Mouse (Mus musculus) Patski (cell line): ENCODE data around the gene Tprg. TPM values are rescaled to one million over a fixed set of nuclear protein-coding genes. Genes with fewer than 3 reads are reported as not detected.
A peak's percentile ranks its signal among the peaks of the same experiment; 100 is the strongest.

Experiments
- ATAC-seq: fragments of 100-300 bp; one replicate; pipeline ENCODE4 v1.8.0; 2021
- CTCF ChIA-PET: fragments of 350-600 bp; sonication (Branson Sonifier 250); formaldehyde crosslinking; loops from one replicate; lab custom pipeline; 2022; ENCODE audit warnings: inconsistent platforms; lab: Charles Lee
- POLR2A ChIA-PET: fragments of 350-600 bp; sonication (Branson Sonifier 250); formaldehyde crosslinking; loops from one replicate; lab custom pipeline; 2022; ENCODE audit warnings: antibody characterized with exemption, inconsistent platforms; lab: Charles Lee
- DNase-seq: peaks from one replicate; pipeline ENCODE4 v3.0.0-alpha.2; 2011; ENCODE audit warnings: low read depth, low spot score
- H3K27me3 ChIP-seq: fragments of 371-371 bp; one replicate; pipeline ENCODE4 v1.5.1; 2021
- CTCF ChIP-seq: fragments of 100-300 bp; IDR thresholded peaks from one replicate; pipeline ENCODE4 v1.5.1; 2021
- in situ Hi-C: fragments of 300-500 bp; cut with MboI; formaldehyde crosslinking; loops from 3 replicates; pipeline ENCODE4 v1.11.1; 2018; ENCODE audit warnings: low pct_unique_long_range_greater_than_20kb, mixed read lengths
- polyA plus RNA-seq: library from polyadenylated mRNA; unstranded; gene quantifications from one replicate; pipeline ENCODE4 v1.2.3, GENCODE M21; 2021

The Tprg gene
- polyA plus RNA-seq, 1 experiment from 2014 or later: 0.10 TPM

GRCm38 (mm10) chr16:25377695-25378094 lies 91.1 kb downstream of the Tprg start:
- ChIA-PET CTCF (interaction anchor here (0.7 to 2.4 kb wide), 11 partner anchors 8 to 587 kb away, joined by 3 to 9 read pairs (median 4); no protein-coding TSS in a partner anchor), POLR2A (no interaction called here)
- ATAC-seq (no peak), DNase-seq (no peak)
- in situ Hi-C loops: loop anchor here (5.0 to 10.0 kb wide), 2 partner anchors 575 to 827 kb away; no protein-coding TSS in a partner anchor
- H3K27me3 ChIP-seq: no peaks in the 10 kb centered on the region
- TF ChIP-seq CTCF: no peak

- in situ Hi-C loops: no loop called here
- POLR2A ChIA-PET: no interaction called here
- peak; percentile 92 for ATAC-seq
Observed at GRCm38 (mm10) chr16:25385498-25386192, 99.0 kb downstream of the Tprg start.

GRCm38 (mm10) chr16:25394676-25395075 lies 108.1 kb downstream of the Tprg start:
- in situ Hi-C loops: no loop called here
- POLR2A ChIA-PET: no interaction called here
- ATAC-seq: peak; percentile 33

More at GRCm38 (mm10) chr16:25385498-25386192, 99.0 kb downstream of the Tprg start:
- CTCF ChIA-PET: interaction anchor here (0.8 to 1.7 kb wide), 3 partner anchors 9 to 40 kb away, joined by 3 to 4 read pairs (median 3); no protein-coding TSS in a partner anchor
- no peaks in the 10 kb centered on the region for H3K27me3 ChIP-seq
- TF ChIP-seq CTCF: no peak
- DNase-seq: no peak

DNA sequence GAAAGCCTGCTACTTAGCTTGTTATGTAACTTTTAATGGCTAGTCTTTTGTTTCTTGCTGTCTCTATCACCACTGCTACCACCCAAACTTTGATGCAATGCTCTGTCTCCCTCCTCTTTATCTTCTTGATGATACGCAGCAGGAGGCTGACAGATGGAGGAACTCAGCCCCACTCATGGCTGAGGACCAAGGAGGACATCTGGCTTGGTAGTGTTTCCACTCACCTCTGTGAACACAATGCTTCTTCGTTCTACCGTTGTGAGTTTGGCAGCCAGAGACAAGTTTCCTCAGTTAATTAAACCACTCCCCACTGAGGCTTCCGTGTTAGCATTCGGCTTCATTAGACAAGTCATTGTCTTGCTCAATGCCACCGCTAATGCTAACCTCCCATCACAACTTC lies 117.5 kb downstream of the Tprg start:
- TF ChIP-seq CTCF: no peak
- POLR2A ChIA-PET: no interaction called here
- DNase-seq (no peak), ATAC-seq (no peak)
- in situ Hi-C loops: no loop called here
- CTCF ChIA-PET: interaction anchor here (0.8 to 2.4 kb wide), 3 partner anchors 10 to 27 kb away, joined by 3 to 9 read pairs (median 6); no protein-coding TSS in a partner anchor
- H3K27me3 ChIP-seq: no peaks in the 10 kb centered on the region

More at GRCm38 (mm10) chr16:25394676-25395075, 108.1 kb downstream of the Tprg start:
- H3K27me3 ChIP-seq: no peaks in the 10 kb centered on the region
- CTCF ChIA-PET: interaction anchor here (1.2 kb wide), 1 partner anchor 34 kb away, joined by 3 read pairs; no protein-coding TSS in a partner anchor
- TF ChIP-seq CTCF: no peak
- no peak for DNase-seq

GRCm38 (mm10) chr16:25407204-25407886 lies 120.7 kb downstream of the Tprg start:
- in situ Hi-C loops: no loop called here
- no peaks in the 10 kb centered on the region for H3K27me3 ChIP-seq
- ATAC-seq: no peak
- TF ChIP-seq CTCF: no peak
- DNase-seq: no peak
- POLR2A ChIA-PET: interaction anchor here (0.8 kb wide), 1 partner anchor 10 kb away, joined by 3 read pairs; no protein-coding TSS in a partner anchor
- CTCF ChIA-PET: interaction anchor here (0.7 kb wide), 1 partner anchor 12 kb away, joined by 3 read pairs; no protein-coding TSS in a partner anchor

GRCm38 (mm10) chr16:25408032-25408431 lies 121.4 kb downstream of the Tprg start:
- ATAC-seq: no peak
- TF ChIP-seq CTCF: no peak
- ChIA-PET POLR2A (no interaction called here), CTCF (interaction anchor here (0.7 kb wide), 1 partner anchor 13 kb away, joined by 3 read pairs; no protein-coding TSS in a partner anchor)
- no peak for DNase-seq
- in situ Hi-C loops: no loop called here
- H3K27me3 ChIP-seq: no peaks in the 10 kb centered on the region

DNA sequence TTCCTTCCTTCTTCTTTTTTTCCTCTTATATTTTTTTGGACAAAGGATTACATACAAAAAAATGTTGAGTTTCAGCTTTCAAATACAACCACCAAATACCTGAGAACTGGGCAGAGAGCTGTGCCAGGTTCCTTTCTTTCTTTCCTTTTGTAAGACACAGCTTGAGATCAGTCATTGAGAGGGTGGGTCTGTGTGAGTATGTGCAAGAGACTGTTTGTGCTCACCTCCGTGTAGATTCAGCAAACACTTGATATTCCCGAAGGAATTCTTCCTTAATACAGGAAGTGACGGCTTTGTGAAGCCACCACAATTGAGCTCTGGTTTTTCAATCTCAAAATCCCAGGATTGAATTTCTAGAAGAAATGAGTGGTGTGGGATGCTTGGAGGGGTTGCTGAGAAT lies 124.7 kb downstream of the Tprg start:
- TF ChIP-seq CTCF: no peak
- DNase-seq: no peak
- H3K27me3 ChIP-seq: no peaks in the 10 kb centered on the region
- no peak for ATAC-seq
- ChIA-PET CTCF (no interaction called here), POLR2A (interaction anchor here (0.7 kb wide), 1 partner anchor 598 kb away, joined by 6 read pairs; no protein-coding TSS in a partner anchor)
- in situ Hi-C loops: no loop called here

DNA sequence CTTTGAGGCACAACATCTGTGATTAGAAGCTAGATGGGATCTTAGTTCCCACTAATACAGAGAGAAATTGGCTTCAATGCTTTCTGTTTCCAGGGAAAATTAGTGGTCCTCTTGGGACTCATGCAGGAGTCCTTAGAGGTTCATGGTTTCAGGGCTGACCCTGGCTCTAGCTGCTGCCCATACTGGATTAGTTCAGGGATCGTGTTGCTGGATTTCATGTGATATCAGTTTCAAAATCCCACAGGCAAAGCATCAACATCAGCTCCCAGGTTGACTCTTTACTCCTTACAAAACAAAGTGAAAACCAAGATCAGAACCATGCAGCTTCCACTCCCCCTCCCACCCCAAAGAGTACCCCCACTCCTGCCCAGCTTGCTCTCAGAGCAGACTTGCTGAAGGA lies 127.3 kb downstream of the Tprg start:
- ATAC-seq (no peak), DNase-seq (no peak)
- ChIA-PET CTCF (interaction anchor here (1.2 kb wide), 1 partner anchor 10 kb away, joined by 3 read pairs; no protein-coding TSS in a partner anchor), POLR2A (no interaction called here)
- TF ChIP-seq CTCF: no peak
- no peaks in the 10 kb centered on the region for H3K27me3 ChIP-seq
- in situ Hi-C loops: no loop called here

DNA sequence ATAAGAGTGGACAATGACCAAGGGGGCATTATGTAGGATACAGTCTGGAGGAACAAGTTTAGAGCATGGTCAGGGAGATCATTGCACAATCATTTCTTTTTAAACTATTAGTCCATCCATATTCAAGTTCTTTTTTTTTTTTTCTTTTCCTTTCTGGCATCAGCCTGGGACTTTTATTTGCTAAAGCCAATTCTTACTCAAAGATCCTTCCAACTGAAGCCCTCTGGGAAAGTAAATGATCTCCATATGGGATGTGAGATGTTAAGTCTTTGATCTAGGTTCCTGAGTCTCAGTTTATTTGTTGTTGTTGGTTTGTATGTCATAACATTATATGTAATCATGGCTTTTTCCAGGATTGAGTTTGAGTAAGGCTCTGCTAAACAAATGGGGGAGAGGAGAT lies 128.6 kb downstream of the Tprg start:
- no peaks in the 10 kb centered on the region for H3K27me3 ChIP-seq
- ChIA-PET POLR2A (no interaction called here), CTCF (no interaction called here)
- TF ChIP-seq CTCF: no peak
- in situ Hi-C loops: no loop called here
- no peak for ATAC-seq
- no peak for DNase-seq

DNA sequence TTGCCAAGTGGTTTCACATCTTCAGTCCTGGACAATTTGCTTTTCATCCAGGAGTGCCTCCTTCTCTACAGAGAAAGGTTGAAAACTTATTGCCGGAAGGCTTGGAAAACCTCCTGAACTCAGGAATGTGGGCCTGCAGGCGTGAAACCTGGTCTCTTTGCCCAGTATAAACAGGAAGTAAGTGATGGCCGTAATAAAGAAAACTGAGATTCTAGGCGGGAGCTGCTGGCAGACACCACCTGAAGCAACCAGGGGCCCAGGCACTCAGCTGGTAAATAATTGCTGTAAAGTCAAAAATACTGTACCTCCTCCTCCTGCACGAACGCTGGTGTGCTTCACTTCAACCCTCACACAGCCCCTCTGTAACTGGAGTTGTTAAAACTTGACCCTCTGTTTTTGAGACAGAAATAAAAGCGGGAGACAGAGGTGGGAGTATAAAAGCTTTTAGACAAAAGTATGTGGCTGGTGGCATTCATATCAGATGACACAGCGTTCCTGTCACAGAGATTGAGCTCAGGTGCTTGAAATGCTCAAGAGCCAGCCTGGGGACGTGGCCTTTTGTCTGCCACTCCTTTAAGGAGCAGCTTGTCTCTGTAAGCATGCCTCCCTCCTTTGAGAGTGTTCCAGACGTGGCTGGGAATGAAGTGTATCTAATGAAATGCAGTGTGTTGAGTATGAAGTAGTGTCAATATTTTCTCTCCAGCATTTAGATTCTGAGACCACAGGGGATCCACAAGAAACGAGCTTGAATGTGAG lies 131.4 kb downstream of the Tprg start:
- TF ChIP-seq CTCF: no peak
- in situ Hi-C loops: no loop called here
- no peaks in the 10 kb centered on the region for H3K27me3 ChIP-seq
- POLR2A ChIA-PET: interaction anchor here (0.6 kb wide), 1 partner anchor 470 kb away, joined by 4 read pairs; no protein-coding TSS in a partner anchor
- DNase-seq: no peak
- CTCF ChIA-PET: interaction anchor here (1.5 kb wide), 1 partner anchor 15 kb away, joined by 3 read pairs; no protein-coding TSS in a partner anchor
- no peak for ATAC-seq
